Mouse (Mus musculus) E14TG2a.4 (cell line): ENCODE measurements around the gene Ddb1.
"Not testable (repeated sequence)": the region's sequence is repeated elsewhere in the genome, so short reads cannot be mapped to it uniquely, and the experiment has no call there.

Source experiments
- H3K27me3 ChIP-seq: 2 replicates; pipeline ENCODE4 v1.6.1; 2014; ENCODE audit warnings: low read length, control low read depth; ENCODE audit not compliant: insufficient read depth
- H3K36me3 ChIP-seq: 2 replicates; pipeline ENCODE4 v1.6.1; 2014; ENCODE audit warnings: low read length, control low read depth; ENCODE audit not compliant: insufficient read depth
- H3K4me1 ChIP-seq: replicated peaks from 2 replicates; pipeline ENCODE4 v1.6.1; 2014; ENCODE audit warnings: low read depth, low read length, control low read depth
- H3K4me3 ChIP-seq: replicated peaks from 2 replicates; pipeline ENCODE4 v1.5.1; 2014; ENCODE audit warnings: mild to moderate bottlenecking, low read length
- H3K9me3 ChIP-seq: 2 replicates; pipeline ENCODE4 v1.6.1; 2014; ENCODE audit warnings: low read length, control low read depth
- CTCF ChIP-seq: conservative IDR thresholded peaks from 2 replicates; pipeline ENCODE4 v1.5.1; 2014; ENCODE audit warnings: low read length
- NANOG ChIP-seq: IDR thresholded peaks from 2 replicates; pipeline ENCODE4 v1.6.1; 2014; ENCODE audit warnings: borderline replicate concordance, low read length, mixed read lengths
- POU5F1 ChIP-seq: IDR thresholded peaks from 2 replicates; pipeline ENCODE4 v1.6.1; 2014; ENCODE audit warnings: low read length, borderline replicate concordance

Gene Ddb1

GRCm38 (mm10) chr19:10605293-10605900 is at the start of gene Ddb1, which contains the start of gene Tkfc:
Ddb1 (plus strand) TSS chr19:10605327.
Tkfc (minus strand) TSS chr19:10605654.
- Histone ChIP-seq H3K36me3 (peaks cover 49% of the 10 kb centered on the region), H3K4me3 (peak within 1 kb of the TSS; percentile 99), H3K27me3 (no peaks in the 10 kb centered on the region), H3K9me3 (no peaks in the 10 kb centered on the region), H3K4me1 (peaks cover 81% of the 10 kb centered on the region)
- TF ChIP-seq NANOG (no peak), POU5F1 (no peak), CTCF (no peak)

DNA sequence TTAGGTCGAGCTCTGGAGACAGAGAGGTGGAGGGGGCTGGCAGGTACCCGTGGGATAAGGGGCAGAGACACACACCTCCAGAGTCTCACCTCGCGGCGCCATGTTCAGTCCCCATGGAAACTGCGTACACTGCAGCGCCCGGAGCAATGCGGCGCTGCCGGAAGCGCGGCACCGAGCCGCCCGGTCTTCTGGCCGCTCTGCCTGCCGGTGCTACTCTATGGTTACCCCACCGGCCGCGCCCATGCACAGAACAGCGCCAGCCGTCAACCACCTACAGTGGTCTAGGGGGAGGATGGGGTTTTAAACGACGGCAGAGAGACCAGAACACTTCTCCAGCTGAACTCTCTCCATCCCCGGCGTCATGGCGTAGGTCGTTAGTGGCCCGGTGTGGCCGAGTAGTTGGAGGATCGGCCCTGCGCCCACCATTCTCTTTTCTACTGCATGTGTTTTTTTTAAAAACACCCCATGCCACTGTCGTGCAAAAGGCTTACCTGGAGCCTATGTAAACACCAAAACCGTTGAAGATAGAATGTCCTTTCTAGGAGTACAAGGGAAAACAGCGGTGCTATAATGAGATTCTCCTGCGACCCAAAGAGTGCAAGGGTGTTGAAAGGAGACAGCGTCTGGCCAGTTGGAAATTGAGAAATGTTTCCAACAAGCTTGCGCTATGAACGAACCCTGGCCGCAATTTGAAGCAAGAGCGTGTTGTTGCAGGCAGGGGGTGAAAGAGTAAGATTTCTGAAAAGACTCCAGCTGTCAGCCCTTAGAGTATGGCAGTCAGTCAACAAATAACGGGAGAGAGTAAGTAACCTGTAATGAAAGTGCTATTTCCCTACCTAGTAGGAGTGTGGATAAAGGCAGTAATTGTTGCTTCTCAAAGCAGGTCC is 49.3 kb upstream of the Ddb1 start, which contains the start of gene Tmem216:
Gene Tmem216 (minus strand): TSS at position 615 of the 887 bp plus-strand sequence.
- H3K27me3 ChIP-seq: no peaks in the 10 kb centered on the region
- no peaks in the 10 kb centered on the region for H3K9me3 ChIP-seq
- TF ChIP-seq NANOG (no peak), POU5F1 (no peak)
- peaks cover 29% of the 10 kb centered on the region for H3K4me1 ChIP-seq
- peak within 1 kb of the TSS; percentile 84 for H3K4me3 ChIP-seq
- peaks cover 27% of the 10 kb centered on the region for H3K36me3 ChIP-seq

DNA sequence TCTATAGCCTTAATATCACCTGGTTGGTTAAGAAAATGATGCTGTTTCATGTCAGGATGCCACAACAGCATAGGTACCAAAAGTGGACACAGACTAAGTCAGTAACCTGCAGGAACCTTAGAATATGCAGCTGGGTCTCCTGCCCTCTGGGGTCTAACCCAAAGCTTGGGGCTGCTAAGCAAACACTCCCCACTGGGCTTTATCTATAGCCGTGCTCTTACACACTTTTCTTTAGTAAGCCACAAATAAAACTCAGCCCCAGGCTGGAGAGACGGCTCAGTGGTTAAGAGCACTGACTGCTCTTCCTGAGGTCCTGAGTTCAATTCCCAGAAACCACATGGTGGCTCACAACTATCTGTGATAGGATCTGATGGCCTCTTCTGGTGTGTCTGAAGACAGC is 48.1 kb upstream of the Ddb1 start:
- Histone ChIP-seq H3K4me3 (no peak overlapping the region), H3K9me3 (no peaks in the 10 kb centered on the region), H3K36me3 (peaks cover 16% of the 10 kb centered on the region), H3K27me3 (no peaks in the 10 kb centered on the region), H3K4me1 (peaks cover 29% of the 10 kb centered on the region)
- no peak for TF ChIP-seq CTCF
- no peak for TF ChIP-seq POU5F1
- no peak for TF ChIP-seq NANOG

DNA sequence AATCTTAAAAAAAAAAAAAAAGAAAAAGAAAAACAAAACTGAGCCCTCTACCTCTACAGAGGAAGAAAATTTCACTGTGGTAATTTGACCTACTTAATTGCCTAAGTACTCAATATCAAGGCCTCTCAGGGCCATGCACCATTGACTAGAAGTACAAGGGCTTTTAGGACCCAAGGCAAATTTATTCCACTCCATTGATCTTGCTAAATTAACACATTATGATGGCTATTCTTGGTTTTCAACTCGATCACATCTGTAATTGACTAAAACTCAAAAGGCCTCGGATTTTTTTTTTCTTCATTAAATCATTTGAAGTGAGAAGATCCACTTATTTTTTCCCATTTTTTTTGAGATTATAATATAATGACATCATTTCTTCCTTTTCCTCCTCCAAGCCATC is 47.7 kb upstream of the Ddb1 start:
- H3K4me3 ChIP-seq: no peak overlapping the region
- TF ChIP-seq NANOG (peak; percentile 51; the same call in 1 of the 2 replicates), CTCF (no peak)

DNA sequence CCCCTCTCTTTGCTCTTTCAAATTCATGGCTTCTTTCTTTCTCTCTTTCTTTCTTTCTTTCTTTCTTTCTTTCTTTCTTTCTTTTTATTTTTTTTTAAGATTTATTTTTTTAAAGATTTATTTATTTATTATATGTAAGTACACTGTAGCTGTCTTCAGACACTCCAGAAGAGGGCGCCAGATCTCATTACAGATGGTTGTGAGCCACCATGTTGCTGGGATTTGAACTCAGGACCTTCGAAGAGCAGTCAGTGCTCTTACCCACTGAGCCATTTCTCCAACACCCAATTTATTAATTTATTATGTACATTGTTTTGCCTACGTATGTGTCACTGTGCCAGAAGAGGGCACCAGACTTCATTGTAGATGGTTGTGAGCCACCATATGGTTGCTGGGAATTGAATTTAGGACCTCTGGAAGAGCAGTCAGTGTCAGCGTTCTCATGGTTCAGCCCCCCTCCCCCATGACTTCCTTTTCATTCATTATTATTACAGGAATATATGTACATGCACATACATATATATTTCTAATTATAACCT is 47.2 kb upstream of the Ddb1 start:
- H3K27me3 ChIP-seq, H3K4me3 ChIP-seq, H3K9me3 ChIP-seq, H3K36me3 ChIP-seq: not testable (repeated sequence)
- H3K4me1 ChIP-seq: peaks cover 29% of the 10 kb centered on the region
- peak; percentile 21; the same call in 1 of the 2 replicates for TF ChIP-seq CTCF

More for the DNA sequence above, 47.7 kb upstream of the Ddb1 start:
- Histone ChIP-seq H3K27me3 (no peaks in the 10 kb centered on the region), H3K9me3 (no peaks in the 10 kb centered on the region), H3K36me3 (peaks cover 11% of the 10 kb centered on the region), H3K4me1 (peaks cover 29% of the 10 kb centered on the region)

GRCm38 (mm10) chr19:10560108-10560507 is 45.0 kb upstream of the Ddb1 start:
- H3K27me3 ChIP-seq: no peaks in the 10 kb centered on the region
- peaks cover 16% of the 10 kb centered on the region for H3K4me1 ChIP-seq
- H3K36me3 ChIP-seq: no peaks in the 10 kb centered on the region
- H3K4me3 ChIP-seq: no peak overlapping the region
- TF ChIP-seq POU5F1 (no peak), NANOG (no peak), CTCF (no peak; the same call in 1 of the 2 replicates)
- no peaks in the 10 kb centered on the region for H3K9me3 ChIP-seq

GRCm38 (mm10) chr19:10561558-10562314 is 43.4 kb upstream of the Ddb1 start:
- H3K27me3 ChIP-seq: no peaks in the 10 kb centered on the region
- no peak for TF ChIP-seq NANOG
- no peak for TF ChIP-seq POU5F1
- TF ChIP-seq CTCF: no peak
- H3K36me3 ChIP-seq: peaks cover 3% of the 10 kb centered on the region; the same call in 1 of the 2 replicates
- H3K9me3 ChIP-seq: peaks cover 10% of the 10 kb centered on the region
- no peak overlapping the region for H3K4me3 ChIP-seq
- peaks cover 4% of the 10 kb centered on the region for H3K4me1 ChIP-seq

GRCm38 (mm10) chr19:10562351-10562750 is 42.8 kb upstream of the Ddb1 start:
- Histone ChIP-seq H3K27me3 (no peaks in the 10 kb centered on the region), H3K4me1 (no peaks in the 10 kb centered on the region), H3K36me3 (peaks cover 3% of the 10 kb centered on the region; the same call in 1 of the 2 replicates), H3K9me3 (peaks cover 16% of the 10 kb centered on the region), H3K4me3 (no peak overlapping the region)
- TF ChIP-seq NANOG (no peak), CTCF (no peak), POU5F1 (no peak)
